Mouse (Mus musculus) liver, embryonic 14.5 days (tissue): ENCODE data around the gene Exoc1.

Experiments used
- CTCF ChIP-seq: IDR thresholded peaks from 2 replicates; pipeline ENCODE4 v1.5.1; 2016; ENCODE audit warnings: antibody characterized with exemption, low read depth, control low read depth
- EP300 ChIP-seq: IDR thresholded peaks from 2 replicates; pipeline ENCODE4 v1.6.1; 2016; ENCODE audit warnings: antibody characterized with exemption, low read depth

- TF ChIP-seq CTCF (no peak), EP300 (no peak)
Measured at GRCm38 (mm10) chr5:76618750-76619149, 89.6 kb downstream of the Exoc1 start.
